Mouse (Mus musculus) heart, embryonic 16.5 days (tissue): ENCODE measurements around the gene Mat1a. TPM values are rescaled to one million over a fixed set of nuclear protein-coding genes. Genes with fewer than 3 reads are reported as not detected.
A peak's percentile ranks its signal among the peaks of the same experiment; 100 is the strongest.

ENCODE experiments used
- ATAC-seq: fragments of 200-750 bp; cut with Nextera tagmentation; replicated peaks from 2 replicates; pipeline ENCODE4 v1.8.0; 2017; ENCODE audit warnings: moderate number of reproducible peaks; ENCODE audit not compliant: insufficient read depth, low FRiP score; ENCODE audit errors: extremely low read depth
- H3K27ac ChIP-seq: fragments of 300-500 bp; sonication (generic); 2 replicates; pipeline ENCODE4 v1.5.1; 2014; ENCODE audit warnings: mild to moderate bottlenecking, low read length, control low read depth, moderate library complexity
- H3K27me3 ChIP-seq: fragments of 300-500 bp; sonication (generic); 2 replicates; pipeline ENCODE4 v1.6.1; 2014; ENCODE audit warnings: low read length, mixed read lengths; ENCODE audit not compliant: control insufficient read depth, insufficient read depth
- H3K36me3 ChIP-seq: fragments of 300-500 bp; sonication (generic); 2 replicates; pipeline ENCODE4 v1.6.1; 2014; ENCODE audit not compliant: control insufficient read depth, insufficient read depth
- H3K4me1 ChIP-seq: fragments of 300-500 bp; sonication (generic); 2 replicates; pipeline ENCODE4 v1.6.1; 2014; ENCODE audit warnings: low read length, mixed read lengths; ENCODE audit not compliant: control insufficient read depth, insufficient read depth
- H3K4me2 ChIP-seq: fragments of 300-500 bp; sonication (generic); 2 replicates; pipeline ENCODE4 v1.6.1; 2014; ENCODE audit warnings: low read depth, mild to moderate bottlenecking, control low read depth, low read length
- H3K4me3 ChIP-seq: fragments of 300-500 bp; sonication (generic); 2 replicates; pipeline ENCODE4 v1.5.1; 2014; ENCODE audit warnings: mild to moderate bottlenecking, control low read depth, low read length
- H3K9ac ChIP-seq: fragments of 300-500 bp; sonication (generic); 2 replicates; pipeline ENCODE4 v1.6.1; 2014; ENCODE audit warnings: low read length, control low read depth
- H3K9me3 ChIP-seq: fragments of 300-500 bp; sonication (generic); replicated peaks from 2 replicates; pipeline ENCODE4 v1.6.1; 2016; ENCODE audit warnings: low read length; ENCODE audit not compliant: control insufficient read depth
- WGBS: fragments of 180-500 bp; shearing (Covaris S2); extraction: QIAGEN DNeasy Blood & Tissue Kit; methylation state at CpG from one replicate; pipeline ENCODE4 v1.1.7; 2014; 5-methylcytosine and 5-hydroxymethylcytosine counted together
- polyA plus RNA-seq: library from polyadenylated mRNA; unstranded; fragments of >200 nt; fragmentation: Nextera tagmentation; extraction: Ambion mirVana; gene quantifications from 2 replicates; pipeline ENCODE4 v1.2.1, GENCODE M21; 2015

The Mat1a gene
- 0.41 and 1.2 TPM in 2 replicates for polyA plus RNA-seq

GRCm38 (mm10) chr14:41104853-41105444 lies at the start of gene Mat1a:
Gene Mat1a (plus strand): TSS chr14:41105035.
- Histone ChIP-seq H3K27ac (no peak within 1 kb of the TSS), H3K9ac (0 out of 2 replicates have a peak within 1 kb of the TSS, but pooled peaks have one; percentile 24)
- WGBS = 44% methylated on average over 10 of the region's 10 CpGs

GRCm38 (mm10) chr14:41065168-41065567 lies 39.7 kb upstream of the Mat1a start:
- H3K27me3 ChIP-seq = no peaks in the 10 kb centered on the region
- no peaks in the 10 kb centered on the region for H3K9me3 ChIP-seq
- H3K27ac ChIP-seq = no peak overlapping the region
- no peak overlapping the region for H3K4me2 ChIP-seq
- H3K4me3 ChIP-seq = no peak overlapping the region
- ATAC-seq = peak; percentile 75
- 25% methylated on average over 2 of the region's 2 CpGs for WGBS
- H3K36me3 ChIP-seq = no peaks in the 10 kb centered on the region
- no peak overlapping the region for H3K9ac ChIP-seq
- H3K4me1 ChIP-seq = peaks cover 5% of the 10 kb centered on the region; the same call in 1 of the 2 replicates

More at GRCm38 (mm10) chr14:41104853-41105444, at the start of gene Mat1a:
- H3K27me3 ChIP-seq = no peaks in the 10 kb centered on the region
- H3K36me3 ChIP-seq = no peaks in the 10 kb centered on the region
- ATAC-seq = no peak
- H3K4me2 ChIP-seq = peak within 1 kb of the TSS; percentile 56
- peak within 1 kb of the TSS; percentile 36 for H3K4me3 ChIP-seq
- H3K4me1 ChIP-seq = no peaks in the 10 kb centered on the region
- no peaks in the 10 kb centered on the region for H3K9me3 ChIP-seq

- WGBS = 31% methylated on average over 1 of the region's 1 CpGs
- ATAC-seq = no peak
Measured at GRCm38 (mm10) chr14:41066416-41066815, 38.4 kb upstream of the Mat1a start.

GRCm38 (mm10) chr14:41069108-41069507 lies 35.7 kb upstream of the Mat1a start, which contains the start of gene Dydc2:
Gene Dydc2 (minus strand): TSS chr14:41069208.
- Histone ChIP-seq H3K4me1 (peaks cover 5% of the 10 kb centered on the region; the same call in 1 of the 2 replicates), H3K9me3 (no peaks in the 10 kb centered on the region), H3K4me2 (no peak within 1 kb of the TSS), H3K9ac (no peak within 1 kb of the TSS), H3K4me3 (no peak within 1 kb of the TSS), H3K36me3 (no peaks in the 10 kb centered on the region), H3K27me3 (no peaks in the 10 kb centered on the region), H3K27ac (no peak within 1 kb of the TSS)
- ATAC-seq = no peak

More at GRCm38 (mm10) chr14:41066416-41066815, 38.4 kb upstream of the Mat1a start:
- peaks cover 5% of the 10 kb centered on the region; the same call in 1 of the 2 replicates for H3K4me1 ChIP-seq
- no peak overlapping the region for H3K4me3 ChIP-seq
- H3K4me2 ChIP-seq = no peak overlapping the region
- no peak overlapping the region for H3K27ac ChIP-seq
- no peaks in the 10 kb centered on the region for H3K9me3 ChIP-seq
- no peaks in the 10 kb centered on the region for H3K27me3 ChIP-seq
- no peak overlapping the region for H3K9ac ChIP-seq
- H3K36me3 ChIP-seq = no peaks in the 10 kb centered on the region

- WGBS = 66% methylated on average over 3 of the region's 3 CpGs
- H3K4me2 ChIP-seq = no peak overlapping the region
- no peaks in the 10 kb centered on the region for H3K36me3 ChIP-seq
- no peak overlapping the region for H3K9ac ChIP-seq
- H3K27me3 ChIP-seq = no peaks in the 10 kb centered on the region
- no peaks in the 10 kb centered on the region for H3K9me3 ChIP-seq
- no peak overlapping the region for H3K27ac ChIP-seq
- H3K4me1 ChIP-seq = no peaks in the 10 kb centered on the region
- no peak for ATAC-seq
- no peak overlapping the region for H3K4me3 ChIP-seq
Measured at GRCm38 (mm10) chr14:41070343-41070742, 34.5 kb upstream of the Mat1a start.

DNA sequence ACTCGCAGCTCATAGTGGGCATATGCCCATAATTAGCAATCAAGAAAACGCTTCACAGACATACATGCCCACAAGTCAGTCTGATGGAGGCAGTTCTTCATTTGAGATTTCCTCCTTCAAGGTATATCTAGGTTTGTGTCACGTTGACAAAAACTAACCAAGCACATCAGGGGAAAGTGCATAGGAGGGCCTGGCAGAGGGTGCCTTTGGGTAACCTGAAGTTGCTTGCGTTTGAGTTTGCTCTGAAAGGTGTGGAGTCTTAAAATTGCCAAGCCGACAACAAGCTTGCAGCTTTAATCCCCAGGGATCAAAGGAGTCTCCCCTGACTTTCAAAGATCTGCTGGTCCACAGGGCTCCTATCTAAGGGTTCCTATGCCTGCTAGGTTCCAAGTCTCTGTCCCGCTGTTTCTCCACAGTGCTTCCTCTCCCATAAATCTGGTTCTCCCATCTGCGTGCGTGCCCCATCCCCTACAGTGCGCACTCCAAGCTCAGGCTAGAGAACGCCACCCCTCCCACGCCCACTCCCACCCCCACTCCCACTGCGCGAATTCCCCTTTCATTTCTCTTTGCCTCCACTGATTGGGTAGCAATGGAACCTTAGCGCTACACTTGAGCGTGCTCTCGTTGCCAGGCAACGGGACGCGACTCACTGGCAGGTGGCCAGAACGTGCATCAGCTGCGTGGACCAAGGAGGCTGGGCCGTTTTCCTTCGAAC lies 32.4 kb upstream of the Mat1a start, which contains the start of gene Dydc1:
Gene Dydc1 (plus strand): TSS at position 683 of the 715 bp plus-strand sequence.
- Histone ChIP-seq H3K9ac (no peak within 1 kb of the TSS), H3K4me3 (peak within 1 kb of the TSS; percentile 55)
- 13% methylated on average over 23 of the region's 23 CpGs for WGBS

DNA sequence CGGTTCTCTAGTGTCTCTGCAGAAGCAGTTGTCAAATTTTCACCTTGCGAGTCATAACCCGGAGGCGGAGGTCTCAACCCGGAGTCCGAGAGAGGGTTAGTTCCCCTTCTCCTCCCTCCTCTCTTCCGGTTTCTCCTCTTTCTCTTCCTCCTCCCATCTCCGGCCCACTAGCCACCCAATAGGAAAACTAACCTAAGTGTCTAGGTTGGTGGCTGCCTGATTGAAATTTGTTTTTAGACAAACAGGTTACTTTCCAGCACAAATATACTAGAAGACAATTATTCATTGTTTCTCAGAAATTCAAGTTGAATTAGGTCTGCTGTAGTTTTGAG lies 31.9 kb upstream of the Mat1a start:
- H3K9me3 ChIP-seq = no peaks in the 10 kb centered on the region
- H3K4me3 ChIP-seq = peak overlapping the region; percentile 55
- no peak overlapping the region for H3K27ac ChIP-seq
- no peaks in the 10 kb centered on the region for H3K4me1 ChIP-seq
- ATAC-seq = no peak
- no peaks in the 10 kb centered on the region for H3K27me3 ChIP-seq
- peak overlapping the region; percentile 62 for H3K4me2 ChIP-seq
- no peaks in the 10 kb centered on the region for H3K36me3 ChIP-seq
- WGBS = 2% methylated on average over 8 of the region's 8 CpGs
- H3K9ac ChIP-seq = no peak overlapping the region

More for the DNA sequence above, 32.4 kb upstream of the Mat1a start, which contains the start of gene Dydc1:
- H3K27ac ChIP-seq = no peak within 1 kb of the TSS
- H3K4me2 ChIP-seq = peak within 1 kb of the TSS; percentile 62
- no peaks in the 10 kb centered on the region for H3K27me3 ChIP-seq
- H3K4me1 ChIP-seq = no peaks in the 10 kb centered on the region
- H3K9me3 ChIP-seq = no peaks in the 10 kb centered on the region
- ATAC-seq = peak; percentile 65; the same call in 1 of the 2 replicates
- H3K36me3 ChIP-seq = no peaks in the 10 kb centered on the region

GRCm38 (mm10) chr14:41082408-41082807 lies 22.4 kb upstream of the Mat1a start:
- no peak overlapping the region for H3K4me3 ChIP-seq
- WGBS = 81% methylated on average over 2 of the region's 2 CpGs

DNA sequence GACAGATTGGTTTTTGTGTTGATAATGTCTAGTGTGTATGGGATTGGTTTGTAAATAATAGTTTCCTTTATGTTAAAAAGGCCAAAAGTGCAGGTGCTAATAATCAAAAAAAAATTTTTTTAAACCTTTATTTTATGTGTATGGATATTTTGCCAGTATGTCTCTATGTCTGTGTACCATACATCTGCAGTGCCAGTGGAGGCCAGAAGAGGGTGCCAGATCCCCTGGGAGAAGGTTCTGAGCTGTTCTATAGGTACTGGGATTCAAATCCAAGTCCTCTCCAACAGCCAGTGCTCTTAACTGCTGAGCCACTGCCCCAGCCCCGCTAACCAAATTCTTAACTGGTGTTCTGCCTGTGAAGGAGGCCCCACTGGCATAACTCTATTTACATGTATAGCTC lies 17.3 kb upstream of the Mat1a start:
- Histone ChIP-seq H3K4me1 (no peaks in the 10 kb centered on the region), H3K4me2 (no peak overlapping the region), H3K36me3 (no peaks in the 10 kb centered on the region), H3K9ac (no peak overlapping the region), H3K27ac (no peak overlapping the region), H3K9me3 (no peaks in the 10 kb centered on the region), H3K4me3 (no peak overlapping the region), H3K27me3 (no peaks in the 10 kb centered on the region; the same call in 1 of the 2 replicates)
- WGBS = 92% methylated on average over 1 of the region's 1 CpGs
- ATAC-seq = no peak

More at GRCm38 (mm10) chr14:41082408-41082807, 22.4 kb upstream of the Mat1a start:
- Histone ChIP-seq H3K9ac (no peak overlapping the region), H3K27me3 (no peaks in the 10 kb centered on the region; the same call in 1 of the 2 replicates), H3K4me1 (no peaks in the 10 kb centered on the region), H3K9me3 (no peaks in the 10 kb centered on the region), H3K36me3 (no peaks in the 10 kb centered on the region), H3K27ac (no peak overlapping the region), H3K4me2 (no peak overlapping the region)
- no peak for ATAC-seq
